Mouse (Mus musculus): ENCODE measurements at regions not wholly inside any gene's neighbourhood (a gene's known extent, or its start where the extent isn't known, plus 50 kb on each side); places are given as distances from the start of the nearest gene placed in this dataset.

DNA sequence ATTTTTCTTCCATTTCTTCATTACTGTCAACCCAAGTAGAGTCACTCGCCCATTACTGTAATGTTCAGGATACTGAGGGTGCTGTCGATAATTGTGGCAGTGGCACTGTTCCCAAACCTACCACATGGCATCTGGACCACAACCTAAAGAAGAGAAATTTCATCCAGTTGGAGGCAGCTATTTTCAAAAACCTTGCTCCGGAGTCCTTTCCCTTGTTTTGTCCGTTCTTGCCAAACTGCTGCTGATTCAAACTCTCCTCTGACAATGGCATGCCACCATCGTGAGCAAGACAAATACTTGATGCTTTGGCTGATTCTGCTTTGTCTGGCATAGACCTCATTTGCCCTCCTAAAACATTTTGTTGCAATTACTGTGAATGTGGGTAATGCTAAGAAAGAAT is 176.9 kb upstream of the Spaca1 start:
- no peak for DNase-seq

GRCm38 (mm10) chr4:34227611-34228010 is 177.6 kb upstream of the Spaca1 start:
- DNase-seq = no peak

DNA sequence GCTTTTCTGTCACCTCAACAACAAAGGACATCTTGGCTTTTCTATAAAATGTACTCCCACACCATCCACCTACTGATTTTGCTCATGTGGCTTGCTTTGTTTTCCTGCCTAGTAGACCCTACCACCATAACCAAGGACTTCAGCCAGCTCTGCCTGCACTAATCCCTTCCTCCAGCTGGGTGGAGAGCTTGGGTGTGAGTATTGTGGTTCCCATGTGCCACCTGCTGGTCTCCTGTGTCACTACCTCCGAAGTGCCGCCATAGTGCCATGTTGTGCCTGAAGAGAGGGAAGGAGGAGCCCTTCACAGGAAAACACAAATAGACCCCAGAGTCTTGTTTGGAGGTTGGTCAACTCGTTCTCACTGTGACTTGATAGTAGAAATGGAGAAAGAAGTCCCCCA is 181.3 kb upstream of the Spaca1 start:
- peak; percentile 72 for DNase-seq

DNA sequence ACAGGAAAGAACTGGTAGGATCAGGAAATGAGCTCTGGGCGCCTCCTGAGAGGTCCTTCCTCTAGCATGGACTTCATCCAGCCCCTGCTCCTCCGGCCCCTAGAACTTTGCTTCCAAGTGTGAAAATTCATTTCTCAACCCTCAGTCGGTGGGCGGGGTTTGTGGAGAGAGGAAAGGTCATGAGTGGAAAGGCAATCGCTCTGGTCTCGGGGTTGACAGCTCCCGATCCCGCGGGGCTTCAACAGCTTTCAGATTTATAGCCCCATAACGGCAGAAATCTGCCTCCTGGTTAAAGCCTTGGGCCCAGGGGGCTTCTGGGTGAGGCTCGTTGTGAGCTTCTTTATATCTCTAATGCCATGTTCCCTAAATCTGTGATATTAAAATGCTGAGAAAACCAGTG is 184.2 kb upstream of the Spaca1 start:
- DNase-seq = no peak

DNA sequence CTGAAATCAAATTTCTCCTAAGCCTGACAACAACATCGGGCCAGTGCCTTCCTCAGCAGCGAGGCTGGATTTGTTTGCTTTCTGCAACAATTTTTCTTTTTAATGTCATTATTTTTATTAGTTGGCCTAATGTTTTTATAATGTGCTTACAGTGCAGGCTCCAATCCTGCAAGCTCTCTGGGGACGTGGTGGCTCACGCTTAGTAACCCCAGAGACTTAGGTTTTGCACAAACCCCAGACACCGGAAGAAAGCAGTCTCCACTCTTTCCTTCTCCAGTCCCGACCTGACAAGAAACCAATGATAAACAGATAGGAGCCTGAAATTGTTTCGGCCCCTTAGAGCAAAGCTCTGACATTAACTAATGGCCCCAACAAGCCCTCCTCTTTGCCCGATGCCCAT is 184.7 kb upstream of the Spaca1 start:
- DNase-seq = no peak

DNA sequence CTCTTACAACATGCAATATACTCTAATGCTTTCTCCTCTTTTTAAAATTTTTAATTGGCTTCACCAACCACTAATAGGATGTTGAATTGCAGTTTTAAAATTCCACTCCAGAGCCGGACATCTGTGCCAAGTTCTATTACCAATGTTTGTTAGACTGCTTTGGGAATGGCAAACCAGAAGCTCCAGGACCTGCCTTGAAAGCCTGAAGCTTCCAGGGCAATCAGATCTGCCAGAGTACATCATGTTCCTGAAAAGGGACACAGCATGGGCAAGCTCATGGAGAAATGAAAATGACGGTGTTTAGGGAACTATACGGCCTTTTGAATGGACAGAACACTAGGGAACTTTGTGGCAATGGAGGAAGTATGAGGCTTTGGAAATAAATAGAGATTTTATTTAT is 187.8 kb upstream of the Spaca1 start:
- DNase-seq = no peak

DNA sequence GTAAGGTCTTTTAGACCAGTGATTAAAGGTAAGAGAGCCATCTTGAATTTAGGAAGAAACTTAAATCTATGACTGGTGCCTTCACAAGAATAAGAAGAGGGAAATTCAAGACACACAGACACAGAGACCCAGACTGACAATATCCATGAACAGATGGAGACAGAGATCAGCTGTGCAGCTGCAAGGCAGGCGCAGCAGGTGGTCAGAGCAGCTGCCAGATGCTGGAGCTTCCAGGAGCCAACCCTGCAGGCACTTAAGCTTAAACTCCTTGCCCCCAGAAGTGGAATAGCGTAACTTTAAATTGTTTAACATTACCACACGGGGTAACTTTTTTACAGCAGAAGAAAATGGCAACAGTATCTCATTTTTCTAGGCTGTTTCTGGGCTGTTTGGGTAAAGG is 189.6 kb upstream of the Spaca1 start:
- DNase-seq = no peak

DNA sequence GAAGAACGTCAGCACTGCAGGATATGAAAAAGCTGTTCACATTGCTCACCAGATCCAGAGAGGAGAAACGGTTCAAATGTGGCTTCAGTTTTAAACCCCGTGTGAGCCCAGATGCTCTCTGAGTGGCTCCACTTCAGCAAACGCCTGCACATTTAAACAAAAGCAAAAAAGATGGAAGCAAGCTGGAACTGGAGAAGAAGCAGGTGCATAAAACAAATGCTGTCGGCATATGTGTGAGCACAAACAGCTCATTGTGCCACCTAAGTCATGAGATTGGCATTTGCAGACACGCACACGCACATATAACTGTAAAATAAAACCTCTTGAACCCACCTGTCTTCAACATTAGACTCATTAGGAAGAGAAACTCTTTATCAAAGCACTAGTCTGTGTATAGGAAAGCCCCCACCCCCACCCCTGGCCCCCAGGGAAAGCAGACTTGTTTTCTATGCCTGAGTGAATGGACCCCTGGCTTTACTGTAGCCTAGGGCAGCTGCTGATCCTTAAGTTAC is 191.1 kb upstream of the Spaca1 start:
- DNase-seq = peak; percentile 38

DNA sequence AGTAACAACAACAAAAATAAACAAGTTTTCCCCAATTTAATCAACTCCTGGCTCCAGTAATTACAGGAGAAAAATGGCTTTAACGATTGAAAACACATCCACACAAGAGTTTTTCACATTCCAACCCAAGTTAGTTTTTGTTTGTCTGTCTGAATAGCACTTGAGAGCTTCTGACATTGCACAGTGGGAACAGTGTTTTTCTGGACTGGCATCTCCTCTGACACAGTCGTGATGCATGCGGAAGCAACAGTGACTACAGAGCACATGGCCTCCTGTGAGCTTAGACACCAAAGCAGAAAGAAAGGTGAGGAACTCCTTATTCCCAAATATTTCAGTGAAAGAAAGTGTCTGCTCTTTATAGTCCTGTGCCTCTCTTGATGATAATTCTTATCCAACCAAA is 191.7 kb upstream of the Spaca1 start:
- no peak for DNase-seq

- DNase-seq = no peak
Observed at GRCm38 (mm10) chr4:34259444-34259843, 209.5 kb upstream of the Spaca1 start.

GRCm38 (mm10) chr4:34260468-34260867 is 210.5 kb upstream of the Spaca1 start:
- DNase-seq = no peak

DNA sequence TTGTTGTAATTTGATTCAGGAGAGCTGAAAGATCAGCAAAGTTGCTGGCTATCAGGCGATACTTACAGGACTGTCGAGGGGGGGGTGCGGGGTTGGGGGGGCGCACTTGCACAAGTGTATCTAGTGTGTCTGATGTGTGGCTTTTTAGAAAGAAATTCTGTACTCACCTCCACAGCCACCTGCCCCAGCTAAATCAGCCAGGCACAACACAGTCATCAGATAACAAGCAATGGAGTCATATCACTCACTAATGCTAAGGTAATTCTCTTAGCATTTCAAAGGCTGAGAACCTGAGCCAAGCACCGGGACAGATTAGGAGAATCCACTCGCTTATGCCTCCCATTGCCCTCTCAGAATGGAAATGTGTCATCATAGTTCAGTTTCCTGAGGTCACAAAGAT is 211.8 kb upstream of the Spaca1 start:
- no peak for DNase-seq

DNA sequence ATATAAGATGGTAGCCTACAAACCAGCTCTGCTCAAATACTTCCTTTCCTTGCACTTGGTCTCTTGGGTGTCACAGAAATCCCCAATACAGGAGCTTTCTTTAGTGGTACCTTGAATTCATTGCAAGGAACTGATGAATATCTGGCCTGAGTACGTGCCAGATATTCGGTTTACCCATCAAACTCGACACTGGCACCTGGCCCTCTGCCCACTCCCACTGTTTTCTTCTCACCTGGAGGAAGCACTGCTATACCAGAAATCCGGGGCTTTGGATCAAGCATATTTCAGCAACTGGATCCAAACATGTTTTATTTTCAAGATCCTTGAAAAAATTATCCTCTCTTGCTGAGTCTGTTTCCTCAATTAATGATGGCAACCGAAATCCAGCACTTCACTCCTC is 214.4 kb upstream of the Spaca1 start:
- DNase-seq = no peak

- DNase-seq = no peak
Observed at GRCm38 (mm10) chr4:34274316-34274715, 224.3 kb upstream of the Spaca1 start.

GRCm38 (mm10) chr4:34275372-34275771 is 225.4 kb upstream of the Spaca1 start:
- no peak for DNase-seq

DNA sequence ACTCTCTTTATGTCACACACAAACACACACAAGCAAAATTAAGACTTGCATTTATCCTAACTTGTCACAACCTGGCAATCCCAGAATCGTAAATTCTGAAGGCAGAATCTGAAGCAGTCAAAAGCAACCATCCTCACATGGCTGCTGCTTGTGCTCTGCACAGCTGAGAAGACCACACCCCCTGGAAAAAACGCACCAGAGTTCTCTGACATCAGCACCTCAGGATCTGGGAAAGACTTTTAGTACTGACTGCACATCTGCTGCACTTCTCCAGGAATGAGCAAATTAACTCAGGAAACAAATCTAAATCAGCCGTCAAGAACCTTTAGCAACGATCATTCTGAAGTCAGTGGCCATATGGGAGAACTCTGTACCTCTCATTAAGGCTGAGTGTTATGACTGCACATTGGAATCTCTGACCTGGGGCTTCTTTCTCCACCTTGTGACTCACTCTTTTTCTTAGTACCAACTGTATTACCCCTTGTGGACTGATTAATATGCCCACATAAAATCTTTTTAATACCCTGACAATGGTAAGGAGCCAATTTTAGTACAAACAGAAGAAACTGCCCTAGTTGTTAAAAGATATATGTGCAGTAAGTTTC is 248.1 kb upstream of the Akirin2 start:
- DNase-seq = no peak

GRCm38 (mm10) chr4:34308921-34309563 is 241.7 kb upstream of the Akirin2 start:
- no peak for DNase-seq

GRCm38 (mm10) chr4:34310061-34310642 is 240.6 kb upstream of the Akirin2 start:
- DNase-seq = no peak

- DNase-seq = peak; percentile 20
Observed at GRCm38 (mm10) chr4:34315848-34316247, 234.9 kb upstream of the Akirin2 start.

DNA sequence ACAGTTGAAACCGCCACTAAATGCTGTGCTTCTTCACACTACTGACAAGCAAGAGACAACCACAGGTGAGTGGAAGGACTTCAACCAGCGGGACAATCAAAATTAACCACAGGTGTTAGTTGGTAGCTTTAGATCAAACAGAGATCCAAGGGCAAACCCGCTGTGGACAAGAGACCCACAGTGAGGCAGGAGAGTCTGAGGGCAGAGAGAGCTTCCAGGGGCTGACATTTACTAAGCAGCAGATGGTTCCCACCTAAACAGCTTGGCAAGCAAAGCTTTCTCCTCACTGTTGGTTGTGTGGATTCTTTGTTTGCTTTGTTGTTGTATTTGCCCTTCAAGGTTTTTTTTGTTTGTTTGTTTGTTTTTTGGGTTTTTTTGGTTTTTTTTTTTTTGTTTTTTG is 227.9 kb upstream of the Akirin2 start:
- DNase-seq = no peak

DNA sequence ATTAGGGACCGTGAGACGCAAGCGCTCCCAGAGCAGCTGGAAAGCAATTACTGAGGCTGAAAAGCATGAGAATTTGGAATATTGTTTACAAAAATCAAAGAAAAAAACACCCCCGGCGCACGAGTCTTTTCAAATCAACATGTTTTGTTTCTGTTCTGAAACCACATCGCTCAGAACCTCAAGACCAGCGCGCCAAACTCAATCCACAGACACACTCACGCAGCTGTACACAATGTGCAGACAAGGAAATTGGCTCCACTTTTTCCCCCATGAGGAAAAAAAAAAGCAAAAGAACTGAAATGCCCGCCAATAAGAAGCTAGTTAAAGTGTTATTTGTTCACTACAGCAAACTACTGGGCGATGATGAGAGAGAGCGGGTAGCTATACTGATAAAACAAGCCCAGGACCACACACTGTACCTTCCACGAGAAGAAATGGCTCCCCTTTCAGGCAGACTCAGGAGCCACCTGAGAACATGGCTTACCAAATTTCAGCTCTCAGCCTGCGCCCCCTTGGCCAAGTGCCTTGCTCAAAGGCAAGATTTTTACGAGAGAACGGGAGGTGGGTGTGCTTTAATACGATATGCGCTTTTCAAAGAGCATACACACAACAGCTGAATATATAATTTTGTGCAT is 222.5 kb upstream of the Akirin2 start:
- DNase-seq = peak; percentile 20

- DNase-seq = peak; percentile 43
Observed at GRCm38 (mm10) chr4:34336971-34337797, 213.6 kb upstream of the Akirin2 start.

DNA sequence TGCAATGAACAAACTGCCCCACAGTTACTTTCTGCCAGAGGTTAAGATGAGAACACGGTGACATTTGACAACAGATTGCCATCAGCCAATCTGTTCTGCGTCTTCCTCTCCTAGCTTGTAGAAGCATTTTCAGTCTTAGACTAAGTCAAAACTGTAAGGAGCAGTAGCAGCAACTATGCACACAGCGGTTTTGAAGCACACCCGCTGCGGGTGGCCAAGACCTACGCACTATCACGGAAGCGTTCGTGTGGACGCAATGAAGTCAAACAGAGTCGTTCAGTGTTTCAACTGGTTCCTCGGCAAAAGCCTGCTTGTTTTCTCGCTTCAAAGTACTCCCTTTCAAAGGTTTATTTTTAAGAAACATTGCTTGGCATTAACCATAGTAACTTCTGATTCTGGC is 212.9 kb upstream of the Akirin2 start:
- no peak for DNase-seq
